Mouse (Mus musculus) hindbrain, embryonic 14.5 days (tissue): ENCODE measurements around the gene Hoxa9. TPM values are rescaled to one million over a fixed set of nuclear protein-coding genes. Genes with fewer than 3 reads are reported as not detected.

ENCODE experiments used
- ATAC-seq: fragments of 200-750 bp; cut with Nextera tagmentation; 2 replicates; pipeline ENCODE4 v1.8.0; 2017; ENCODE audit warnings: moderate number of reproducible peaks, mild to moderate bottlenecking, moderate TSS enrichment, moderate library complexity; ENCODE audit not compliant: low FRiP score
- DNase-seq: peaks from one replicate; pipeline ENCODE4 v3.0.0-alpha.2; 2015; ENCODE audit warnings: low spot score
- H3K27ac ChIP-seq: fragments of 300-500 bp; sonication (generic); 2 replicates; pipeline ENCODE4 v1.5.1; 2014; ENCODE audit warnings: mild to moderate bottlenecking, moderate library complexity
- H3K27me3 ChIP-seq: fragments of 300-500 bp; sonication (generic); 2 replicates; pipeline ENCODE4 v1.6.1; 2014; ENCODE audit warnings: mild to moderate bottlenecking, low read length, mixed read lengths; ENCODE audit not compliant: control insufficient read depth, insufficient read depth
- H3K36me3 ChIP-seq: fragments of 300-500 bp; sonication (generic); replicated peaks from 2 replicates; pipeline ENCODE4 v1.6.1; 2014; ENCODE audit not compliant: control insufficient read depth, insufficient read depth
- H3K4me1 ChIP-seq: fragments of 300-500 bp; sonication (generic); replicated peaks from 2 replicates; pipeline ENCODE4 v1.6.1; 2014; ENCODE audit warnings: antibody characterized with exemption, low read length, mixed read lengths; ENCODE audit not compliant: control insufficient read depth, insufficient read depth
- H3K4me2 ChIP-seq: fragments of 300-500 bp; sonication (generic); replicated peaks from 2 replicates; pipeline ENCODE4 v1.6.1; 2014; ENCODE audit warnings: mild to moderate bottlenecking, moderate library complexity
- H3K4me3 ChIP-seq: fragments of 300-500 bp; sonication (generic); replicated peaks from 2 replicates; pipeline ENCODE4 v1.5.1; 2014; ENCODE audit warnings: mild to moderate bottlenecking, low read length
- H3K9ac ChIP-seq: fragments of 300-500 bp; sonication (generic); 2 replicates; pipeline ENCODE4 v1.6.1; 2014
- H3K9me3 ChIP-seq: fragments of 300-500 bp; sonication (generic); 2 replicates; pipeline ENCODE4 v1.6.1; 2016; ENCODE audit warnings: low read length; ENCODE audit not compliant: control insufficient read depth
- WGBS: fragments of 180-500 bp; shearing (Covaris S2); extraction: QIAGEN DNeasy Blood & Tissue Kit; methylation state at CpG from one replicate; pipeline ENCODE4 v1.1.7; 2014; 5-methylcytosine and 5-hydroxymethylcytosine counted together
- polyA plus RNA-seq: library from polyadenylated mRNA; unstranded; fragments of >200 nt; fragmentation: Nextera tagmentation; extraction: Ambion mirVana; gene quantifications from 2 replicates; pipeline ENCODE4 v1.2.1, GENCODE M21; 2014

The Hoxa9 gene
- polyA plus RNA-seq, 1 experiment from 2014 or later, result 2.0 TPM

DNA sequence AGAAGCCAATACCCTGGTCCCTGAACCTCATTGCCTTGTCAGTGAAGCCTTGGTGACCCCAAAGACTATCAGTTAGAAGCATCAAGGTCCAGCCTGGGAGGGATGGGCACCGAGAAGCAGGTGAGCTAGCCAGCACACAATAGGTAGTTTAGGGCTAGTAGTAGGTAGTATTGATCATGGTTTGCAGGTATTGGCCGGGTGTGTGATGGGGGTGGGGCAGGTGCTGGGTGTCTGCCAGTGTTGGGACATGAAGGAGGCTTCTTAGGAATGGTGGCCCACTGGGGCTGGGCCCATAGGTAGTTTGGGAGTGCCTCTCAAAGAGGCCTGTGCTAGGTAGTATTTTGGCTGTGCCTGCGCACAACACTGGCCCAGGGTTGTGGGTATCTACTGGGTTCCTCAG, 15.8 kb downstream of the Hoxa9 start:
- 4% methylated on average over 3 of the region's 3 CpGs for WGBS
- H3K9me3 ChIP-seq, result no peaks in the 10 kb centered on the region
- no peak overlapping the region for H3K4me3 ChIP-seq
- H3K9ac ChIP-seq, result no peak overlapping the region
- no peaks in the 10 kb centered on the region for H3K4me1 ChIP-seq
- peaks cover 99% of the 10 kb centered on the region for H3K27me3 ChIP-seq
- DNase-seq, result no peak
- no peak overlapping the region for H3K27ac ChIP-seq
- no peak for ATAC-seq
- no peak overlapping the region for H3K4me2 ChIP-seq
- no peaks in the 10 kb centered on the region for H3K36me3 ChIP-seq

GRCm38 (mm10) chr6:52214271-52214670, 16.6 kb downstream of the Hoxa9 start:
- no peaks in the 10 kb centered on the region for H3K4me1 ChIP-seq
- no peak overlapping the region for H3K9ac ChIP-seq
- no peak overlapping the region for H3K4me2 ChIP-seq
- ATAC-seq, result no peak
- DNase-seq, result no peak
- H3K36me3 ChIP-seq, result no peaks in the 10 kb centered on the region
- H3K4me3 ChIP-seq, result no peak overlapping the region
- WGBS, result 15% methylated on average over 5 of the region's 5 CpGs
- no peaks in the 10 kb centered on the region for H3K9me3 ChIP-seq
- H3K27ac ChIP-seq, result no peak overlapping the region
- peaks cover 99% of the 10 kb centered on the region for H3K27me3 ChIP-seq

DNA sequence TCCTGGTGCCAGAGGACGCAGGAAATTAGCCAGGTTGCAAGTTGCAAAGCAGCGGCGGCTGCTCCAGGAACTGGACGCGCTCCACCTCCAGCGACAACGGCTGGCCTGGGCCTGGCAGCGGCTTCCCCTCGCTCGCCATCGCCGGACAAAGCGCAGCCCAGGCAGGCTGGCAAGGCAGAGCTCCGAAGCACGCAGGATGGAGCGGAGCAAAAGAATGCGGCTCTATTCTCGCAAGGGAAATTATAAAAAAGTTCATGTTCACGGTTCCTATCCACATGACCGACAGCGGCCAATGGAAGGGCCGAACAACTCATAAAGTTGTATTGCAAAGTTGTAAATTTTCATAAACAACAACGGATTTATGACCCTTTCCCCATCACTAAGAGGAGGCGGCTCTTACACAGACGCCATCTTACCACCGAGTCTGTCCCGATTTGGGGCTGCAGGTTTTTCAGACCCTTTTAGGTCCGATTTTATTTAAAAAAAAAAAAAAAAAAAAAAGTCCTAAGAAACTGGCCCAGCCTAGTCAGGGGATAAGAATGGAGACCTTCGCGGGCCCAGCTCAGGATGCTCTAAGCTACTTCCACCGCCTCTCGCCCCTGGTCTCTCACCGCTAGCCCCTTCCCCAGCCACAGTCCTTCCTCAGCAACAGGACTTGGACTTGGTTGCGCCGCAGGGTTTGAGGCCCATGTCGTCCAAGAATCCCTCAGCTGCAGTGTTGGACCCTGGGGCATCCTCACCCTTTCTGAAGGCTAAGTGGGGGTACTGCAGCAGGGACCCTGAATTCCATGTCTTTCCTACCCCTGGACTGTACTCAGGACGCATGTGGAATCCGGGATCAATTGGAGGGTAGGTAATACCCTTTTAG, 17.5 kb downstream of the Hoxa9 start, which contains the start of the genes Hoxa3 and Gm28308:
Gene Hoxa3 (minus strand): TSS at position 218 of the 868 bp plus-strand sequence.
Gene Gm28308 (minus strand): TSS at position 221 of the 868 bp plus-strand sequence.
- Histone ChIP-seq H3K4me3 (peak within 1 kb of the TSS; percentile 13; the same call in 1 of the 2 replicates), H3K9ac (no peak within 1 kb of the TSS)

GRCm38 (mm10) chr6:52212556-52213118, 18.3 kb downstream of the Hoxa9 start:
- Histone ChIP-seq H3K9me3 (no peaks in the 10 kb centered on the region), H3K27ac (no peak overlapping the region; the same call in 1 of the 2 replicates), H3K9ac (no peak overlapping the region), H3K4me1 (no peaks in the 10 kb centered on the region), H3K27me3 (peaks cover 98% of the 10 kb centered on the region), H3K4me3 (peak overlapping the region; percentile 13; the same call in 1 of the 2 replicates), H3K36me3 (no peaks in the 10 kb centered on the region), H3K4me2 (peak overlapping the region; percentile 15)
- ATAC-seq (no peak), DNase-seq (no peak)
- 3% methylated on average over 22 of the region's 22 CpGs for WGBS

More for the DNA sequence above, 17.5 kb downstream of the Hoxa9 start, which contains the start of the genes Hoxa3 and Gm28308:
- DNase-seq, result no peak
- Histone ChIP-seq H3K9me3 (no peaks in the 10 kb centered on the region), H3K27ac (no peak within 1 kb of the TSS; the same call in 1 of the 2 replicates), H3K4me1 (no peaks in the 10 kb centered on the region), H3K36me3 (no peaks in the 10 kb centered on the region), H3K4me2 (peak within 1 kb of the TSS; percentile 15), H3K27me3 (peaks cover 99% of the 10 kb centered on the region)
- WGBS, result 4% methylated on average over 38 of the region's 38 CpGs
- no peak for ATAC-seq

DNA sequence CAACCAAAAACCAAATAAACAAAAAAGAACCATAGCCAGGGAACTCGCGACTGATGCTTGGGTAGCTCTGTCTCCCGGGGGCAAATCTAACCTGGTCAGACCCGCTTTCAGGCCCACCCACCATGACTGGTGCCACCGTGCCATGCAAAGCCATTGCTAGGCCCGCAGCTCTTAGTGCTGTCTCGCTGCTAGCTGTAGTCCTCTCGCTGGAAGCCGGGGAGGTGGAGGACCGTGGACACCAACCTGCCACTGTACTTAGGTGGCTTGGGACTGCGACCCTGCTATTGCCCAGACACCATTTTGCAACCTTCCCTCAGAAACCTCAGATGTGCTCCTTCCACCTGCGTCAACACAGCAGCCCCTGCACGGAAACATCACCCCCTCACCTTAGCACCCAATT, 18.9 kb downstream of the Hoxa9 start:
- no peak overlapping the region for H3K9ac ChIP-seq
- no peaks in the 10 kb centered on the region for H3K36me3 ChIP-seq
- no peaks in the 10 kb centered on the region for H3K4me1 ChIP-seq
- H3K9me3 ChIP-seq, result no peaks in the 10 kb centered on the region
- H3K27ac ChIP-seq, result peak overlapping the region; percentile 21; the same call in 1 of the 2 replicates
- H3K27me3 ChIP-seq, result peaks cover 98% of the 10 kb centered on the region
- 6% methylated on average over 13 of the region's 13 CpGs for WGBS
- H3K4me2 ChIP-seq, result peak overlapping the region; percentile 81
- ATAC-seq, result no peak
- H3K4me3 ChIP-seq, result peak overlapping the region; percentile 13
- DNase-seq, result no peak

GRCm38 (mm10) chr6:52211170-52211935, 19.5 kb downstream of the Hoxa9 start:
- WGBS, result 2% methylated on average over 37 of the region's 37 CpGs
- Histone ChIP-seq H3K4me1 (no peaks in the 10 kb centered on the region), H3K27me3 (peaks cover 97% of the 10 kb centered on the region), H3K4me3 (peak overlapping the region; percentile 13), H3K27ac (peak overlapping the region; percentile 21; the same call in 1 of the 2 replicates), H3K4me2 (peak overlapping the region; percentile 81), H3K9ac (no peak overlapping the region), H3K9me3 (no peaks in the 10 kb centered on the region), H3K36me3 (no peaks in the 10 kb centered on the region)
- DNase-seq, result peak; percentile 83
- ATAC-seq, result peak; percentile 59; the same call in 1 of the 2 replicates

DNA sequence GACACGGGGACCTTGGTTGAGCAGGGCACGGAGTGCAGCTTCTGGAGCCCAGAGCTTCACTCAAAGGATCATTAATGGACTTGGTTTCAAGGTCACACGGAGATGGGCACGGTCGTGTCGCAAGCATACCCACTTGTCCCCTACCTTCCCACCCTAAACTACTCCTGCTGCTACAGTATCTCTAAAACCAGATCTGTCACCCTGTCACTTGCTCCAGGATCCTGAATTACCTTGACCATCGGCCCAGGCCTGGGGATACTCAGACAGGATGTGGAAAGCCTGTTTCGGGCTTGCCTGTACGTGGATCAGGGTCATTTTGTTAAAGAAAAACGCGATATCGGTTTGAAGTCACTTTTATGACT, 21.2 kb downstream of the Hoxa9 start:
- Histone ChIP-seq H3K4me1 (no peaks in the 10 kb centered on the region), H3K9me3 (no peaks in the 10 kb centered on the region), H3K36me3 (no peaks in the 10 kb centered on the region), H3K4me2 (peak overlapping the region; percentile 81), H3K9ac (peak overlapping the region; percentile 38; the same call in 1 of the 2 replicates), H3K27me3 (peaks cover 96% of the 10 kb centered on the region), H3K27ac (peak overlapping the region; percentile 85), H3K4me3 (peak overlapping the region; percentile 30)
- ATAC-seq, result no peak
- 8% methylated on average over 12 of the region's 12 CpGs for WGBS
- no peak for DNase-seq

DNA sequence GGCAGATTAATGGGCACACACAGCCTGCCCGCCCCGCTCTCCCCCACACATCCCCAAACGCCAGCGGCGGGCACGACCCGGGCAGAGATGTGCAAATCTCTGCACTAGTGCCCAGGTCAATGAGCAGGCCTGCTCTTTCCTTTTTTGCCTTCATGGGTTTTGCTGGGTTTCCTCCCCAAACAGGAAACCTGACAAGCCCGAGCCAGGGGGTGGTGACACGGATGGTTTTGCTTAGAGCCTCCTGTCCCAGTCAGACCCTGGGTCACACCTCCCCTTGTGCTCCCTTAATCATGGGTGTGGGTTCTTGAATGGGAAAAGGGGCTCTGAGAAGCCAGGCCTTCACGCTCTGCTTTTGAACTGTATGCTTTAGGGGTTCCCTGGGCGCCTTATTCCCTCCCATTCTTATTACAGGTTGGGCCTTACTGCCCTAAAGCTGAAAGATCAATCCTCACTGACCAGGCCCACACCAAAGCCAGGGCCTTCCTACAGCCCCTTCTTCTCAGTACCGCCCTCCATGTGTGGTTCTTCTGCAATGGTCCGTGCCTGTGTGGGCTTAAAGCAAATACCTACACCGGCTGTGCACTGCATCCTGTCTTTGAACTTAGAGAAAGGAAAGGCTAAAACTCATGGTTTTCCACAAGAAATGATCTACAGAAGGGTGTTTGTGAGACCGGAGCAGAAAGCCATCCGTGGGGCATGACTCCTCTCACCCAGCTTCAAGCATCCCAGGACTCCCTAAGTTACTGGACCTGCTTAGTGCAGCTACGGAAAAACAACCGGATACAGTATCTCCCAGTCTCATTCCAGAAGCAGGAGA, 21.8 kb downstream of the Hoxa9 start:
- Histone ChIP-seq H3K36me3 (no peaks in the 10 kb centered on the region), H3K27me3 (peaks cover 96% of the 10 kb centered on the region), H3K4me3 (peak overlapping the region; percentile 30), H3K9ac (peak overlapping the region; percentile 38; the same call in 1 of the 2 replicates), H3K9me3 (no peaks in the 10 kb centered on the region), H3K27ac (peak overlapping the region; percentile 85), H3K4me1 (no peaks in the 10 kb centered on the region), H3K4me2 (peak overlapping the region; percentile 81)
- 6% methylated on average over 18 of the region's 18 CpGs for WGBS
- DNase-seq, result no peak
- no peak for ATAC-seq
